Mouse (Mus musculus): ENCODE measurements at regions not wholly inside any gene's neighbourhood (a gene's known extent, or its start where the extent isn't known, plus 50 kb on each side); places are given as distances from the start of the nearest gene placed in this dataset.

GRCm38 (mm10) chr2:137574845-137575449 is 458.5 kb upstream of the Jag1 start:
- DNase-seq: no peak

GRCm38 (mm10) chr2:137571146-137571545 is 454.7 kb upstream of the Jag1 start:
- DNase-seq: no peak

GRCm38 (mm10) chr2:137566619-137567018 is 450.2 kb upstream of the Jag1 start:
- DNase-seq: no peak

GRCm38 (mm10) chr2:137564064-137564624 is 447.7 kb upstream of the Jag1 start:
- DNase-seq: no peak

- no peak for DNase-seq
These were observed 443.9 kb upstream of the Jag1 start for GRCm38 (mm10) chr2:137560366-137560765.

GRCm38 (mm10) chr2:137553871-137554270 is 437.4 kb upstream of the Jag1 start:
- no peak for DNase-seq

- no peak for DNase-seq
These were observed 420.1 kb upstream of the Jag1 start for GRCm38 (mm10) chr2:137536581-137536980.

- no peak for DNase-seq
These were observed 399.8 kb upstream of the Jag1 start for GRCm38 (mm10) chr2:137516271-137516670.

GRCm38 (mm10) chr2:137515043-137515442 is 398.6 kb upstream of the Jag1 start:
- DNase-seq: no peak

GRCm38 (mm10) chr2:137513895-137514506 is 397.6 kb upstream of the Jag1 start:
- DNase-seq: peak in 1 of 2 experiments; percentile 39

- DNase-seq: no peak
These were observed 394.3 kb upstream of the Jag1 start for GRCm38 (mm10) chr2:137510671-137511235.

GRCm38 (mm10) chr2:137501236-137501635 is 384.8 kb upstream of the Jag1 start:
- DNase-seq: no peak

GRCm38 (mm10) chr2:137497616-137498015 is 381.2 kb upstream of the Jag1 start:
- no peak for DNase-seq

- peak in 1 of 2 experiments; percentile 28 for DNase-seq
These were observed 377.2 kb upstream of the Jag1 start for GRCm38 (mm10) chr2:137493600-137493999.

GRCm38 (mm10) chr2:137489181-137489682 is 372.8 kb upstream of the Jag1 start:
- no peak for DNase-seq

- no peak for DNase-seq
These were observed 352.3 kb upstream of the Jag1 start for GRCm38 (mm10) chr2:137468769-137469168.

GRCm38 (mm10) chr2:137457061-137457753 is 340.8 kb upstream of the Jag1 start:
- no peak for DNase-seq

- DNase-seq: no peak
These were observed 340.0 kb upstream of the Jag1 start for GRCm38 (mm10) chr2:137456436-137456835.

- no peak for DNase-seq
These were observed 330.5 kb upstream of the Jag1 start for GRCm38 (mm10) chr2:137446919-137447318.

GRCm38 (mm10) chr2:137437741-137438140 is 321.3 kb upstream of the Jag1 start:
- DNase-seq: no peak

GRCm38 (mm10) chr2:137436161-137436560 is 319.7 kb upstream of the Jag1 start:
- no peak for DNase-seq

GRCm38 (mm10) chr2:137422656-137423055 is 306.2 kb upstream of the Jag1 start:
- peak; percentile 5 to 47 for DNase-seq

- DNase-seq: peak; percentile 11 to 45
These were observed 303.2 kb upstream of the Jag1 start for GRCm38 (mm10) chr2:137419678-137420077.

Data from kidney, postnatal 25 days (tissue).